Mouse (Mus musculus): ENCODE measurements around the gene Naglu.

GRCm38 (mm10) chr11:101030136-101030807, 39.5 kb upstream of the Naglu start:
- TF ChIP-seq TBP (conservative IDR thresholded peaks at IDR 0.05; ENCODE audit: low read depth, low read length) (no peak), NELFE (IDR thresholded peaks at IDR 0.05; ENCODE audit: low read depth, low read length) (no peak), GABPA (IDR thresholded peaks at IDR 0.05; ENCODE audit: insufficient replicate concordance, low read depth, low read length) (no peak), POLR2A (IDR thresholded peaks at IDR 0.05; ENCODE audit: low read depth, low read length) (no peak)
